Mouse (Mus musculus) embryonic facial prominence, embryonic 11.5 days (tissue): Measurements from ENCODE around the gene Gpha2. TPM values are rescaled to one million over a fixed set of nuclear protein-coding genes. Genes with fewer than 3 reads are reported as not detected.

Source experiments
- ATAC-seq: fragments of 200-750 bp; cut with Nextera tagmentation; replicated peaks from 2 replicates; pipeline ENCODE4 v1.8.0; 2017; ENCODE audit warnings: low read depth; ENCODE audit not compliant: insufficient number of reproducible peaks, low FRiP score, low TSS enrichment
- DNase-seq: peaks from one replicate; pipeline ENCODE4 v3.0.0-alpha.2; 2015; ENCODE audit warnings: low spot score
- H3K27ac ChIP-seq: fragments of 300-500 bp; sonication (generic); replicated peaks from 2 replicates; pipeline ENCODE4 v1.5.1; 2014; ENCODE audit warnings: mild to moderate bottlenecking, low read depth, low read length, control low read depth
- H3K27me3 ChIP-seq: fragments of 300-500 bp; sonication (generic); 2 replicates; pipeline ENCODE4 v1.6.1; 2014; ENCODE audit warnings: mild to moderate bottlenecking, low read length, moderate library complexity, mixed read lengths; ENCODE audit not compliant: control insufficient read depth, insufficient read depth
- H3K36me3 ChIP-seq: fragments of 300-500 bp; sonication (generic); replicated peaks from 2 replicates; pipeline ENCODE4 v1.6.1; 2014; ENCODE audit warnings: low read depth, mild to moderate bottlenecking, low read length, moderate library complexity, mixed read lengths; ENCODE audit not compliant: control insufficient read depth, insufficient read depth
- H3K4me1 ChIP-seq: fragments of 300-500 bp; sonication (generic); 2 replicates; pipeline ENCODE4 v1.6.1; 2014; ENCODE audit warnings: low read length, mixed read lengths; ENCODE audit not compliant: control insufficient read depth, insufficient read depth
- H3K4me2 ChIP-seq: fragments of 300-500 bp; sonication (generic); 2 replicates; pipeline ENCODE4 v1.6.1; 2014; ENCODE audit warnings: low read depth, mild to moderate bottlenecking, control low read depth, low read length, moderate library complexity
- H3K4me3 ChIP-seq: fragments of 300-500 bp; sonication (generic); 2 replicates; pipeline ENCODE4 v1.5.1; 2014; ENCODE audit warnings: low read depth, low read length, control low read depth
- H3K9ac ChIP-seq: fragments of 300-500 bp; sonication (generic); replicated peaks from 2 replicates; pipeline ENCODE4 v1.6.1; 2014; ENCODE audit warnings: mild to moderate bottlenecking, control low read depth, low read length
- H3K9me3 ChIP-seq: fragments of 300-500 bp; sonication (generic); replicated peaks from 2 replicates; pipeline ENCODE4 v1.6.1; 2016; ENCODE audit warnings: mild to moderate bottlenecking, low read length, inconsistent platforms, mixed read lengths; ENCODE audit not compliant: control insufficient read depth
- WGBS: fragments of 180-500 bp; shearing (Covaris S2); extraction: QIAGEN DNeasy Blood & Tissue Kit; methylation state at CpG from one replicate; pipeline ENCODE4 v1.1.7; 2014; 5-methylcytosine and 5-hydroxymethylcytosine counted together
- polyA plus RNA-seq: library from polyadenylated mRNA; unstranded; fragments of >200 nt; fragmentation: Nextera tagmentation; extraction: Ambion mirVana; gene quantifications from 2 replicates; pipeline ENCODE4 v1.2.1, GENCODE M21; 2014

Gpha2 gene
- polyA plus RNA-seq, 1 experiment from 2014 or later: 1.9 TPM

DNA sequence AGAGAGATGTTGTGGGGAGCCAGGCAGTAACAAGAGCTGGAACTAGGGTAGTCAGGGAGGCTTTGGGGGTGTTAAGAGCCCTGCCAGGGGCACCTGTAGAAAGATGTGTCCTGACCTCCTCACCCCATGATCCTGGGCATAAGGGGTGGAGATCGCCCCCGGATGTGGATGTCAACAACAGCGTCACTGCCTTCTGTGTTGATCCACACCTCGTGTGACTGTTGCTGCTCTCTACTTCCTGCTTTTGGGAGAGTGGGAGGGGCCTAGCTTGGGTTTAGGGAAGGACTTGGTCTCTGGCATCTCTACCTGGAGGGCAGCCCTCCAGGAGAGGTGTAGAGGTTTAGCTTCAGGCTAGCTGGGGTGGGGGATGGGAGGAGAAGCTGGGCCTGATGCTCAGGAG, 16.1 kb downstream of the Gpha2 start:
- Histone ChIP-seq H3K9ac (peak overlapping the region; percentile 90), H3K36me3 (no peaks in the 10 kb centered on the region; the same call in 1 of the 2 replicates), H3K9me3 (no peaks in the 10 kb centered on the region), H3K4me1 (peaks cover 2% of the 10 kb centered on the region; the same call in 1 of the 2 replicates), H3K4me3 (peak overlapping the region; percentile 84), H3K27me3 (no peaks in the 10 kb centered on the region), H3K4me2 (peak overlapping the region; percentile 83), H3K27ac (no peak overlapping the region)
- DNase-seq (peak; percentile 18), ATAC-seq (0 out of 2 replicates have a peak, but pooled peaks have one; percentile 1)
- WGBS: 0% methylated on average over 4 of the region's 4 CpGs

DNA sequence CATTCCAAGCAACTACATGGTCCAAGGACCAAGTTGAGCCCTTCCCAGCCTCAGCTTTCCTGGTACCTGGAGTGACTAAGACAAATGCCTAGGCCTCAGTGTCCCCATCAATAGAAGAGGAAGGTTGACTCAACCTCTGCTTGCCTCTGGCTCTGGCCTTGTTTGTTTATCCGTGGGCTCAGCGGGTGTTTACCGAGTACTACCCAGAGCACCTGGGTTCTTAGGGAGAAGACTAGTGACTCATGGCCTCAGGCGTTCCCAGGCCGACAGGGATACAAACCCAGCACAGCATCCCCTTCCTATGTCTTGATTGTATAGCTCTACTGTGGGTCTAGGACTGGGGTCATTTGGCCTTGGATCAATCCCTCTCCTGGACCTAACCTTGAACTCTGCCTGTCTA, 17.0 kb downstream of the Gpha2 start:
- Histone ChIP-seq H3K36me3 (no peaks in the 10 kb centered on the region; the same call in 1 of the 2 replicates), H3K4me1 (peaks cover 2% of the 10 kb centered on the region; the same call in 1 of the 2 replicates), H3K27me3 (no peaks in the 10 kb centered on the region), H3K27ac (no peak overlapping the region), H3K4me2 (no peak overlapping the region), H3K9ac (no peak overlapping the region), H3K9me3 (no peaks in the 10 kb centered on the region), H3K4me3 (no peak overlapping the region)
- ATAC-seq (no peak), DNase-seq (no peak)
- 73% methylated on average over 5 of the region's 5 CpGs for WGBS

DNA sequence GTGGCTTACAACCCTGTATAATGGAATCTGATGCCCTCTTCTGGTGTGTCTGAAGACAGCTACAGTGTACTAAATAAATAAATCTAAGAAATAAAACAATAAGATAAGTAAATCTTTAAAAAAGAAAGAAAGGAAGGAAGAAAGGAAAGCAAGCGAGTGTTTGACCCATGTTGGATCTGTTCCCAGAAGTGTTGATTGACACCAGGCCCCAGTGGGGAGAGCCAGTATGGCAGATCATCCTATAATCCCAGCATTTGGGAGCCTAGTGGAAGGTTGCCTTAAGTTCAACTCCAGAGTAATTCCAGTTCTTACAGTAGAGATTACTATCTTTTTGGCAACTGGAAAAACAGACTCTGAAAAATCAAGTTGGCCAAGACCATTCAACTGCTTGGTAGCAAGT, 19.6 kb downstream of the Gpha2 start:
- H3K27me3 ChIP-seq: no peaks in the 10 kb centered on the region
- no peak for ATAC-seq
- H3K9ac ChIP-seq: no peak overlapping the region
- no peaks in the 10 kb centered on the region; the same call in 1 of the 2 replicates for H3K36me3 ChIP-seq
- H3K27ac ChIP-seq: no peak overlapping the region
- H3K4me2 ChIP-seq: no peak overlapping the region
- no peak for DNase-seq
- no peaks in the 10 kb centered on the region for H3K9me3 ChIP-seq
- peaks cover 2% of the 10 kb centered on the region; the same call in 1 of the 2 replicates for H3K4me1 ChIP-seq
- 100% methylated on average over 1 of the region's 1 CpGs for WGBS
- H3K4me3 ChIP-seq: no peak overlapping the region

DNA sequence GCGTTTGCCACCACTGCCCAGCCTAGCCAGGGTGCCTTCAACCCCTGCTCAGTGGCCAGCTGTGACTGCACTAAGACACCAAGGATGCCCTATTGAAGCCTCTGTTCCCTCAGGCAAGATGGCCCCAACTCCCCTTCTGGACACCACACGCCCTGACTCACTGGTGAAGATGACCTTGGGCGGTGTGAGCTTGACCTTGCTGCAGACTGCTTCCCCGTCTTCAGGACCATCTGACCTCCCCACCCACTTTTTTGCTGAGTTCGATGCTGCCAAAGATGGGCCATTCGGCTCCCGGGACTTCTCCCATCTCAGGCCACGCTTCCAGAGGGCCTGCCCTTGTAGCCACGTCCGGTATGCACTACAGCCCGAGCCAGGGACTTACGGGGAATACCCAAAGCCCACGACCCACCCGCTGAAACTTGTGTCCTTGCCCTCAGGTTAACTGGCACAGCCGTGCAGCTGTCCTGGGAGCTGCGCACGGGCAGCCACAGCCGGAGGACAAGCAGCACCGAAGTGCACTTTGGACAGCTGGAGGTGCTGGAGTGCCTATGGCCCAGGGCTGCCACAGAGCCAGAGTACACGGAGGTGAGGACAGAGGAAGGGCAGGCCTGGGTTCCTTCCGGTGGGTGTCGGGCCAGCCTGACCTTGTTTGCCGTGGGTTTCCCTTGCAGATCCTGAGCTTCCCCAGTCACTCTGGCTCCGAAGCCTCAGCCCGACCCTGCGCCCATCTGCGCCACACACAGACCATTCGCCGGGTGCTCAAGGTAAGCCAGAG, 21.5 kb downstream of the Gpha2 start:
- ATAC-seq: no peak
- Histone ChIP-seq H3K4me1 (no peaks in the 10 kb centered on the region), H3K4me2 (no peak overlapping the region), H3K9ac (no peak overlapping the region), H3K27me3 (no peaks in the 10 kb centered on the region), H3K4me3 (no peak overlapping the region), H3K27ac (no peak overlapping the region), H3K9me3 (no peaks in the 10 kb centered on the region), H3K36me3 (no peaks in the 10 kb centered on the region; the same call in 1 of the 2 replicates)
- 94% methylated on average over 29 of the region's 29 CpGs for WGBS
- DNase-seq: no peak

DNA sequence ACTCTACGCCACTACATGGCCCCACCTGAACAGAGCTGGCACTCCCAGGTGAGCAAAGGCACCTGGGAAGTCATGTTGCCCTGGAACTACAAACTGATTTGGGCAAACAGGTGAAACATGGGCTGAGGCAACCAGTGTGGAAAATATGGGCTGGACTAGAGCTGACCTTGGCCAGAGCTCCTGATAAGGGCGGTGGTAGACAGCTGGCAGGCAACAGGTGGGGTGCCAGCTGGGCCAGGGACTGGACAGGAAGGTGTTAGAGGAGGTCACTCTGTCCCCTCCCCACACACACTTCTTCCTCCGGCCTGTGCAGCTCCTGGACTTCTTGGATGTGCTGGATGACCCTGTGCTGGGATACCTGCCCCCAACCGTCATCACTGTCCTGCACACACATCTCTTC, 26.8 kb downstream of the Gpha2 start:
- Histone ChIP-seq H3K4me1 (no peaks in the 10 kb centered on the region), H3K9ac (no peak overlapping the region), H3K27ac (no peak overlapping the region), H3K9me3 (no peaks in the 10 kb centered on the region), H3K27me3 (no peaks in the 10 kb centered on the region), H3K4me3 (no peak overlapping the region), H3K36me3 (peaks cover 2% of the 10 kb centered on the region), H3K4me2 (no peak overlapping the region)
- ATAC-seq: no peak
- 89% methylated on average over 4 of the region's 4 CpGs for WGBS
- DNase-seq: no peak

DNA sequence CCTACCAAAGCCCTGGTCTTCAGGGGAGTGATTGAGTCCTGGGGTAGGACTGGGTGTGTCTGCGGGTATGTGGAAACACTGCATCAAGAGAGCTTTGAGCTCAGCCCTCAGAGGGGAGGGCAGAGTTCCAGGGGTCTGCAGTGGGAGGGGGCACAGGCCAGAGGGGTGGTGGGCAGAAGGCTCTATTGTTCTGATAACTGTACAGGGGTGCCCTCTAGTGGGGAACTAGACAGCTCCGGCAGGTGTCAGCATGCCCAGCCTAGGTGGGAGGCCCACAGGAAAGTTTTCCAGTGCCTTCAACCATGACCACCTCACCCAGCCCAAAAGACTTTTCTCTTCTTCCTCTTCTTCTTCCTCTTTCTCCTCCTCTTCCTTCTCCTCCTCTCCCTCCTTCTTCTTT, 34.2 kb downstream of the Gpha2 start:
- no peaks in the 10 kb centered on the region for H3K4me1 ChIP-seq
- H3K9me3 ChIP-seq: no peaks in the 10 kb centered on the region
- H3K27me3 ChIP-seq: no peaks in the 10 kb centered on the region
- H3K27ac ChIP-seq: no peak overlapping the region
- H3K4me2 ChIP-seq: no peak overlapping the region
- whole genome bisulfite sequencing: 77% methylated on average over 2 of the region's 2 CpGs
- H3K36me3 ChIP-seq: no peaks in the 10 kb centered on the region; the same call in none of the 2 replicates
- no peak for ATAC-seq
- peak; percentile 64 for DNase-seq
- H3K4me3 ChIP-seq: no peak overlapping the region
- no peak overlapping the region for H3K9ac ChIP-seq

DNA sequence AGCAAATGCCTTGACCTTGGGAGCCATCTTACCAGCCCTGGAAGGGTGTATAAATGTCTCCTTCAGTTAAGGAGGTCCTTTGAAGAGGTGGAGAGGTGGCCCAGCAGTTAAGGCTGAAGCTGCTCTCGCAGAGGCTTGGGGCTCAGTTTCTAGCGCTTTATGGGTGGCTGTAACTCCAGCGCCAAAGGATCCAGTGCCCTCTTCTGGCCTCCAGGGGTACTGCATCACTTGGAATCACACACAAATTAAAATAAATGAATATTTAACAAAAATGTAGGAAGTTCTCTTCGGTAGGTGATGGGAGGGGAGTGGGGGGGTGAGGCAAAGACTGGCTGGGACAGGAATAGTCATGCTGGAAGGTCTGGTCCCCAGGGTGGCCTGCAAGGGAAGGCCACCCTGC, 34.8 kb downstream of the Gpha2 start:
- no peak overlapping the region for H3K4me3 ChIP-seq
- H3K9me3 ChIP-seq: no peaks in the 10 kb centered on the region
- no peaks in the 10 kb centered on the region for H3K27me3 ChIP-seq
- no peak overlapping the region for H3K27ac ChIP-seq
- 77% methylated on average over 4 of the region's 4 CpGs for WGBS
- H3K4me2 ChIP-seq: no peak overlapping the region
- ATAC-seq: no peak
- no peaks in the 10 kb centered on the region; the same call in 1 of the 2 replicates for H3K36me3 ChIP-seq
- no peak for DNase-seq
- H3K9ac ChIP-seq: no peak overlapping the region
- no peaks in the 10 kb centered on the region for H3K4me1 ChIP-seq

DNA sequence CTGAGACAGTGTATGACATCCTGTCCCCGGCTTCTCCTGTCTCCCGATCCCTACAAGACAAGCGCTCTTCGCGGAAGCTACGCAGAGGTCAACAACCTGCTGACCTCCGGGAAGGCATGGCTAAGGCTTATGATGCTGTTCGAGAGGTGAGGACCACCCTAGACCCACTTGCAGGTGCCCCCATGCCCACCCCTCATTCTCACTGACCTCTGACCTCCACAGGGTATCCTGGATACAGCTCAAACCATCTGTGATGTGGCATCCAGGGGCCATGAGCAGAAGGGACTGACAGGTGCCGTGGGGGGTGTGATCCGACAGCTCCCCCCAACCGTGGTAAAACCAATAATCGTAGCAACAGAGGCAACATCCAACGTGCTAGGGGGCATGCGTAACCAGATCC, 35.2 kb downstream of the Gpha2 start:
- WGBS: 91% methylated on average over 14 of the region's 14 CpGs
- Histone ChIP-seq H3K9ac (no peak overlapping the region), H3K36me3 (no peaks in the 10 kb centered on the region; the same call in 1 of the 2 replicates)

More for the DNA sequence above, 35.2 kb downstream of the Gpha2 start:
- no peaks in the 10 kb centered on the region for H3K4me1 ChIP-seq
- H3K4me2 ChIP-seq: no peak overlapping the region
- H3K27ac ChIP-seq: no peak overlapping the region
- no peak overlapping the region for H3K4me3 ChIP-seq
- no peak for ATAC-seq
- no peaks in the 10 kb centered on the region for H3K27me3 ChIP-seq
- no peak for DNase-seq
- no peaks in the 10 kb centered on the region for H3K9me3 ChIP-seq
